8 mouse cellular contexts compared by ENCODE assay signal in genomic region chr12:11196142-11196597, GRCm38 (mm10). TPM values are rescaled to one million over a fixed set of nuclear protein-coding genes. Genes with fewer than 3 reads are reported as not detected.
A peak's percentile ranks its signal among the peaks of the same experiment; 100 is the strongest.
DNase-seq lines count a peak whose midpoint lies in the region; ATAC-seq and TF ChIP-seq lines count a peak whose summit lies in the region.

No protein-coding gene starts in this region.

- H3K4me1 ChIP-seq in forebrain, embryonic 13.5 days = 0 out of 2 replicates have a peak, but pooled peaks cover 7% of the 10 kb centered on the region
- no peaks in the 10 kb centered on the region for H3K4me1 ChIP-seq in heart, postnatal 0 days (ENCODE audit: control insufficient read depth, insufficient read depth)
- no peaks in the 10 kb centered on the region for H3K4me1 ChIP-seq in liver, embryonic 16.5 days (ENCODE audit: control insufficient read depth, low read depth, low read length)
- H3K4me1 ChIP-seq in neural tube, embryonic 12.5 days = no peaks in the 10 kb centered on the region; the same call in 1 of the 2 replicates
- H3K4me1 ChIP-seq in stomach, embryonic 16.5 days (ENCODE audit: control insufficient read depth, insufficient read depth, low read length) = no peaks in the 10 kb centered on the region

- no peak overlapping the region for H3K4me3 ChIP-seq in forebrain, embryonic 13.5 days
- peak overlapping the region; percentile 30 for H3K4me3 ChIP-seq in heart, postnatal 0 days (ENCODE audit: low read depth, low read length)
- H3K4me3 ChIP-seq in liver, embryonic 16.5 days (ENCODE audit: low read depth, low read length) = no peak overlapping the region
- no peak overlapping the region for H3K4me3 ChIP-seq in neural tube, embryonic 12.5 days
- peak overlapping the region; percentile 9; the same call in 1 of the 2 replicates for H3K4me3 ChIP-seq in stomach, embryonic 16.5 days (replicated peaks; ENCODE audit: low read length)

- 0 out of 2 replicates have a peak, but pooled peaks cover 3% of the 10 kb centered on the region for H3K27me3 ChIP-seq in forebrain, embryonic 13.5 days
- H3K27me3 ChIP-seq in heart, postnatal 0 days (ENCODE audit: control insufficient read depth, insufficient read depth, low read length) = no peaks in the 10 kb centered on the region
- no peaks in the 10 kb centered on the region for H3K27me3 ChIP-seq in liver, embryonic 16.5 days (ENCODE audit: control insufficient read depth, insufficient read depth, low read depth, low read length)
- no peaks in the 10 kb centered on the region for H3K27me3 ChIP-seq in neural tube, embryonic 12.5 days (replicated peaks)
- no peaks in the 10 kb centered on the region for H3K27me3 ChIP-seq in stomach, embryonic 16.5 days (ENCODE audit: control insufficient read depth, insufficient read depth, low read length)

- no peak overlapping the region for H3K27ac ChIP-seq in forebrain, embryonic 13.5 days
- H3K27ac ChIP-seq in heart, postnatal 0 days (ENCODE audit: low read depth) = no peak overlapping the region
- H3K27ac ChIP-seq in liver, embryonic 16.5 days (ENCODE audit: low read length) = no peak overlapping the region
- no peak overlapping the region for H3K27ac ChIP-seq in neural tube, embryonic 12.5 days
- no peak overlapping the region for H3K27ac ChIP-seq in stomach, embryonic 16.5 days (ENCODE audit: low read length)

- peak; percentile 87 for ATAC-seq in forebrain, embryonic 13.5 days
- ATAC-seq in heart, postnatal 0 days (ENCODE audit: insufficient read depth, low read depth) = peak; percentile 69
- ATAC-seq in liver, embryonic 16.5 days (ENCODE audit: low read depth) = peak; percentile 35; the same call in 1 of the 2 replicates
- ATAC-seq in neural tube, embryonic 12.5 days (ENCODE audit: low FRiP score, low read depth) = peak; percentile 78
- ATAC-seq in stomach, embryonic 16.5 days (ENCODE audit: insufficient read depth, low FRiP score) = peak; percentile 80; the same call in 1 of the 2 replicates

- WGBS in forebrain, embryonic 13.5 days = 9% methylated on average over 19 of the region's 19 CpGs
- WGBS in heart, postnatal 0 days = 4% methylated on average over 19 of the region's 19 CpGs
- 6% methylated on average over 18 of the region's 19 CpGs for WGBS in liver, embryonic 16.5 days (ENCODE audit: insufficient replicate concordance)
- 10% methylated on average over 19 of the region's 19 CpGs for WGBS in neural tube, embryonic 12.5 days
- 4% methylated on average over 17 of the region's 19 CpGs for WGBS in stomach, embryonic 16.5 days

- peak overlapping the region; percentile 42 for H3K4me2 ChIP-seq in forebrain, embryonic 13.5 days
- peak overlapping the region; percentile 59 for H3K4me2 ChIP-seq in heart, postnatal 0 days (ENCODE audit: low read depth, low read length)
- no peak overlapping the region for H3K4me2 ChIP-seq in liver, embryonic 16.5 days (ENCODE audit: low read depth, low read length)
- peak overlapping the region; percentile 54 for H3K4me2 ChIP-seq in neural tube, embryonic 12.5 days (replicated peaks)
- peak overlapping the region; percentile 49 for H3K4me2 ChIP-seq in stomach, embryonic 16.5 days (ENCODE audit: low read depth, low read length)

- peak; percentile 96 for TF ChIP-seq CTCF in brain, embryonic 14.5 days (IDR thresholded peaks at IDR 0.05; ENCODE audit: borderline replicate concordance, extremely low read depth, insufficient read depth, insufficient read length)
- peak; percentile 96 for TF ChIP-seq CTCF in heart, postnatal 0 days (IDR thresholded peaks at IDR 0.05; ENCODE audit: low read depth)

- no peak for TF ChIP-seq POLR2A in brain, embryonic 14.5 days (IDR thresholded peaks at IDR 0.05; ENCODE audit: borderline replicate concordance, extremely low read depth, insufficient read depth, insufficient read length, poor library complexity, severe bottlenecking)

- TF ChIP-seq EP300 in heart, postnatal 0 days (IDR thresholded peaks at IDR 0.05; ENCODE audit: low read depth) = no peak

- H3K9me3 ChIP-seq in forebrain, embryonic 13.5 days (replicated peaks) = no peaks in the 10 kb centered on the region
- no peaks in the 10 kb centered on the region for H3K9me3 ChIP-seq in heart, postnatal 0 days (replicated peaks; ENCODE audit: control insufficient read depth, low read length)
- H3K9me3 ChIP-seq in liver, embryonic 16.5 days (replicated peaks; ENCODE audit: control insufficient read depth, low read length) = no peaks in the 10 kb centered on the region
- no peaks in the 10 kb centered on the region for H3K9me3 ChIP-seq in neural tube, embryonic 12.5 days
- no peaks in the 10 kb centered on the region for H3K9me3 ChIP-seq in stomach, embryonic 16.5 days (replicated peaks; ENCODE audit: control insufficient read depth, low read length)

- H3K36me3 ChIP-seq in forebrain, embryonic 13.5 days (ENCODE audit: poor library complexity, severe bottlenecking) = no peaks in the 10 kb centered on the region
- H3K36me3 ChIP-seq in heart, postnatal 0 days (replicated peaks; ENCODE audit: control insufficient read depth, insufficient read depth, low read length) = no peaks in the 10 kb centered on the region
- no peaks in the 10 kb centered on the region for H3K36me3 ChIP-seq in liver, embryonic 16.5 days (ENCODE audit: control insufficient read depth, insufficient read depth)
- H3K36me3 ChIP-seq in neural tube, embryonic 12.5 days = no peaks in the 10 kb centered on the region
- H3K36me3 ChIP-seq in stomach, embryonic 16.5 days (ENCODE audit: control insufficient read depth, insufficient read depth, low read length) = no peaks in the 10 kb centered on the region

- peak; percentile 67 for DNase-seq in CD4-positive helper T cell, adult 2 months (ENCODE audit: low read depth, low spot score)
- DNase-seq in brain, embryonic 14.5 days (ENCODE audit: low read depth) = peak; percentile 75
- DNase-seq in heart, postnatal 0 days (ENCODE audit: low spot score) = peak; percentile 36
- peak; percentile 75 to 77 for DNase-seq in kidney, postnatal 25 days

- H3K9ac ChIP-seq in forebrain, embryonic 13.5 days = no peak overlapping the region
- no peak overlapping the region for H3K9ac ChIP-seq in heart, postnatal 0 days (replicated peaks; ENCODE audit: low read depth, low read length)
- no peak overlapping the region for H3K9ac ChIP-seq in liver, embryonic 16.5 days (ENCODE audit: low read depth, low read length)
- H3K9ac ChIP-seq in neural tube, embryonic 12.5 days = no peak overlapping the region
- H3K9ac ChIP-seq in stomach, embryonic 16.5 days (ENCODE audit: low read length) = peak overlapping the region; percentile 52; the same call in 1 of the 2 replicates

RNA-seq across cellular contexts. Expression of gene Msgn1, which starts 12.6 kb away (rescaled TPM):
- polyA plus RNA-seq in brain, embryonic 14.5 days (2012; rRNA removed) = not detected in 2 replicates
- not detected in 2 replicates for polyA plus RNA-seq in forebrain, embryonic 13.5 days (2015; fragmentation: Nextera tagmentation; extraction: Ambion mirVana)
- total RNA-seq in heart, postnatal 0 days (2014; rRNA removed; ENCODE audit: low replicate concordance) = not detected in 2 replicates
- polyA plus RNA-seq in heart, postnatal 0 days (2015; fragmentation: Nextera tagmentation; extraction: Ambion mirVana) = not detected in 2 replicates
- polyA plus RNA-seq in liver, embryonic 16.5 days (2015; fragmentation: Nextera tagmentation; extraction: Ambion mirVana) = not detected in 2 replicates
- polyA plus RNA-seq in neural tube, embryonic 12.5 days (2016; fragmentation: Nextera tagmentation; extraction: Ambion mirVana) = not detected in 2 replicates
- not detected in 2 replicates for polyA plus RNA-seq in stomach, embryonic 16.5 days (2015; fragmentation: Nextera tagmentation; extraction: Ambion mirVana)

RNA-seq across cellular contexts. Expression of gene Kcns3, which starts 45.3 kb away (rescaled TPM):
- polyA plus RNA-seq in brain, embryonic 14.5 days (2012; rRNA removed) = 0.40 and 0.55 TPM in 2 replicates
- 0.31 and 0.40 TPM in 2 replicates for polyA plus RNA-seq in forebrain, embryonic 13.5 days (2015; fragmentation: Nextera tagmentation; extraction: Ambion mirVana)
- 0.08 and 1.2 TPM in 2 replicates for total RNA-seq in heart, postnatal 0 days (2014; rRNA removed; ENCODE audit: low replicate concordance)
- polyA plus RNA-seq in heart, postnatal 0 days (2015; fragmentation: Nextera tagmentation; extraction: Ambion mirVana) = 0.18 TPM in 2 replicates
- polyA plus RNA-seq in liver, embryonic 16.5 days (2015; fragmentation: Nextera tagmentation; extraction: Ambion mirVana) = 0.09 and 0.15 TPM in 2 replicates
- polyA plus RNA-seq in neural tube, embryonic 12.5 days (2016; fragmentation: Nextera tagmentation; extraction: Ambion mirVana) = 1.1 TPM in 2 replicates
- polyA plus RNA-seq in stomach, embryonic 16.5 days (2015; fragmentation: Nextera tagmentation; extraction: Ambion mirVana) = 9.8 and 10.5 TPM in 2 replicates

Comparison
In these comparisons a context has a peak if more than half of its experiments do, and no peak if none do; other contexts are left out.
1. ATAC-seq: peak in every context shown above with its lines; median percentile 87 in forebrain, embryonic 13.5 days; 80 in stomach, embryonic 16.5 days; 78 in neural tube, embryonic 12.5 days; 69 in heart, postnatal 0 days; 35 in liver, embryonic 16.5 days.
2. H3K4me3 ChIP-seq: peak in heart, postnatal 0 days (single experiment) and stomach, embryonic 16.5 days (single experiment); none in forebrain, embryonic 13.5 days (single experiment), liver, embryonic 16.5 days (single experiment) and neural tube, embryonic 12.5 days (single experiment).
3. Peak in every context shown above with its lines, with median percentiles within 50 percentile points of each other: DNase-seq.